Mouse (Mus musculus): ENCODE data around the gene Slc35a3. TPM values are rescaled to one million over a fixed set of nuclear protein-coding genes. Genes with fewer than 3 reads are reported as not detected.
"Not testable (repeated sequence)": the region's sequence is repeated elsewhere in the genome, so short reads cannot be mapped to it uniquely, and the experiment has no call there.

The Slc35a3 gene
- polyA plus RNA-seq (2015; fragmentation: Nextera tagmentation; extraction: Ambion mirVana) = 25.2 and 25.3 TPM in 2 replicates

GRCm38 (mm10) chr3:116712436-116712881 is at the start of gene Slc35a3:
Slc35a3 (minus strand) TSS chr3:116712831.
- Histone ChIP-seq H3K4me1 (replicated peaks; ENCODE audit: control insufficient read depth, insufficient read depth) (peaks cover 3% of the 10 kb centered on the region; the same call in 1 of the 2 replicates), H3K9me3 (ENCODE audit: control insufficient read depth, low read length) (no peaks in the 10 kb centered on the region), H3K4me2 (replicated peaks; ENCODE audit: low read depth) (peak within 1 kb of the TSS; percentile 84), H3K27ac (replicated peaks) (peak within 1 kb of the TSS; percentile 96), H3K36me3 (ENCODE audit: control insufficient read depth, insufficient read depth, low read length) (no peaks in the 10 kb centered on the region), H3K27me3 (ENCODE audit: control insufficient read depth, insufficient read depth, low read length) (no peaks in the 10 kb centered on the region), H3K9ac (ENCODE audit: low read length) (peak within 1 kb of the TSS; percentile 98), H3K4me3 (ENCODE audit: low read depth, low read length) (peak within 1 kb of the TSS; percentile 96)
- WGBS = under 1% methylated on average over 8 of the region's 8 CpGs
- TF ChIP-seq EP300 (optimal IDR thresholded peaks at IDR 0.05) (no peak), CTCF (IDR thresholded peaks at IDR 0.05; ENCODE audit: low read depth) (no peak)
- ATAC-seq (ENCODE audit: low FRiP score, low TSS enrichment) (peak; percentile 36), DNase-seq (ENCODE audit: low spot score) (no peak)

DNA sequence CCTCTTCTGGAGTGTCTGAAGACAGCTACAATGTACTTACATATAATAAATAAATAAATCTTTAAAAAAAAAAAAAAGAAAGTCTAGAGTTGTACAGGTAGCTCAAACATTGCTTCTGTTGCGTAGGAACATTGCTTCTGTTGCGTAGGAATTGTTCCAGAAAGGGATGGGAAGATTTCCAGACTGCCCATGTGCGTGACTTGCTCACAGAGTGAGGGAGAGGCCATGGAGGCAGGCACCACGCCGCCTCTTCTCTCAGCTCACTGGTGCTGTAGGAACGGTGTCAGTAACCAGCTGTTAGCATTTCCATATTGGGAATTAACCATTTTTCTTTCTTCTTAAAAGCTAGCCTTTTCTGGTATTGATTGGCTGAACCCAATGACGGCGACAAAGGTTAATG is 40.2 kb upstream of the Slc35a3 start:
- peaks cover 18% of the 10 kb centered on the region for H3K36me3 ChIP-seq (ENCODE audit: control insufficient read depth, insufficient read depth, low read length)
- WGBS = 88% methylated on average over 8 of the region's 8 CpGs
- DNase-seq (ENCODE audit: low spot score) (no peak), ATAC-seq (ENCODE audit: low FRiP score, low TSS enrichment) (no peak)
- H3K9me3 ChIP-seq (ENCODE audit: control insufficient read depth, low read length) = no peaks in the 10 kb centered on the region
- no peaks in the 10 kb centered on the region for H3K4me1 ChIP-seq (replicated peaks; ENCODE audit: control insufficient read depth, insufficient read depth)
- no peak overlapping the region for H3K4me3 ChIP-seq (ENCODE audit: low read depth, low read length)
- no peaks in the 10 kb centered on the region for H3K27me3 ChIP-seq (ENCODE audit: control insufficient read depth, insufficient read depth, low read length)
- no peak overlapping the region for H3K4me2 ChIP-seq (replicated peaks; ENCODE audit: low read depth)
- H3K9ac ChIP-seq (ENCODE audit: low read length) = no peak overlapping the region
- no peak overlapping the region for H3K27ac ChIP-seq (replicated peaks)
- no peak for TF ChIP-seq CTCF (IDR thresholded peaks at IDR 0.05; ENCODE audit: low read depth)
- TF ChIP-seq EP300 (optimal IDR thresholded peaks at IDR 0.05) = no peak

DNA sequence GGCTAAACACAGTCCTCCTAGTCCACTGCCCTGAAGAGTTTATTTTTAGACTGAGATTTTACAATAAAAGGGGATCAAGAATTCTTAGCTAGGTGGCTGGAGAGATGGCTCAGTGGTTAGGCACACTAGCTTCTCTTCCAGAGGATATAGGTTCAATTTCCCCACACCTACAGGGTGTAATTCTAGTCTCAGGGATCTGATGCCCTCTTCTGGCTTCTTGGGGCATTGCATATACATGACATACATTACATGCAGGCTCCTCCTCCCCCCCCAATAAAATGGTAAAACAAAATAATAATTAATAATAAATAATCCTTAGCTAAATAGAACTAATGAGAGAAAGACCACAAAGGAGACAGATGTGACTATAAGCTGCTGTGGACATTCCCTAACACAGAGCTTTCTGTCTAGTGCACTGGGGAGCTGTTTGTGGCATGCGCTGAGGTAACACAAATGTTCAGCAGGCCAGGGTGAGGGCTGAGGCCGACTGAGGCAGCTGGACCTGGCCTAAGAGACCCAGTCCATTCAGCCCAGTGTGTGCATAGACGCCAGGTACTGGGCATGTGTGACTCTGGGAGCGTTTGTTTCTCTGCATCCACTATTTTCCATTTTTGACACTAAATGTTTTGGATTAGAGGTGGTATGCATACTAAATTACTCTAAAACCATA is 38.7 kb upstream of the Slc35a3 start:
- Histone ChIP-seq H3K4me2 (replicated peaks; ENCODE audit: low read depth) (no peak overlapping the region), H3K36me3 (ENCODE audit: control insufficient read depth, insufficient read depth, low read length) (peaks cover 12% of the 10 kb centered on the region; the same call in 1 of the 2 replicates), H3K27me3 (ENCODE audit: control insufficient read depth, insufficient read depth, low read length) (no peaks in the 10 kb centered on the region), H3K4me3 (ENCODE audit: low read depth, low read length) (no peak overlapping the region), H3K27ac (replicated peaks) (no peak overlapping the region), H3K9ac (ENCODE audit: low read length) (no peak overlapping the region), H3K4me1 (replicated peaks; ENCODE audit: control insufficient read depth, insufficient read depth) (no peaks in the 10 kb centered on the region), H3K9me3 (ENCODE audit: control insufficient read depth, low read length) (no peaks in the 10 kb centered on the region)
- TF ChIP-seq EP300 (optimal IDR thresholded peaks at IDR 0.05) (no peak), CTCF (IDR thresholded peaks at IDR 0.05; ENCODE audit: low read depth) (peak; percentile 77)
- WGBS = 91% methylated on average over 4 of the region's 4 CpGs
- peak; percentile 70; the same call in 1 of the 2 replicates for ATAC-seq (ENCODE audit: low FRiP score, low TSS enrichment)
- DNase-seq (ENCODE audit: low spot score) = peak; percentile 60

GRCm38 (mm10) chr3:116748391-116749170 is 36.0 kb upstream of the Slc35a3 start:
- ATAC-seq (ENCODE audit: low FRiP score, low TSS enrichment) = no peak
- no peak for TF ChIP-seq EP300 (optimal IDR thresholded peaks at IDR 0.05)
- TF ChIP-seq CTCF (IDR thresholded peaks at IDR 0.05; ENCODE audit: low read depth) = peak; percentile 77
- H3K36me3 ChIP-seq (ENCODE audit: control insufficient read depth, insufficient read depth, low read length) = peaks cover 8% of the 10 kb centered on the region; the same call in 1 of the 2 replicates
- no peaks in the 10 kb centered on the region for H3K9me3 ChIP-seq (ENCODE audit: control insufficient read depth, low read length)
- H3K27me3 ChIP-seq (ENCODE audit: control insufficient read depth, insufficient read depth, low read length) = no peaks in the 10 kb centered on the region
- H3K4me2 ChIP-seq (replicated peaks; ENCODE audit: low read depth) = no peak overlapping the region
- WGBS = 57% methylated on average over 8 of the region's 8 CpGs
- no peak overlapping the region for H3K4me3 ChIP-seq (ENCODE audit: low read depth, low read length)
- no peaks in the 10 kb centered on the region for H3K4me1 ChIP-seq (replicated peaks; ENCODE audit: control insufficient read depth, insufficient read depth)
- no peak overlapping the region for H3K9ac ChIP-seq (ENCODE audit: low read length)
- peak; percentile 56 for DNase-seq (ENCODE audit: low spot score)
- H3K27ac ChIP-seq (replicated peaks) = no peak overlapping the region

DNA sequence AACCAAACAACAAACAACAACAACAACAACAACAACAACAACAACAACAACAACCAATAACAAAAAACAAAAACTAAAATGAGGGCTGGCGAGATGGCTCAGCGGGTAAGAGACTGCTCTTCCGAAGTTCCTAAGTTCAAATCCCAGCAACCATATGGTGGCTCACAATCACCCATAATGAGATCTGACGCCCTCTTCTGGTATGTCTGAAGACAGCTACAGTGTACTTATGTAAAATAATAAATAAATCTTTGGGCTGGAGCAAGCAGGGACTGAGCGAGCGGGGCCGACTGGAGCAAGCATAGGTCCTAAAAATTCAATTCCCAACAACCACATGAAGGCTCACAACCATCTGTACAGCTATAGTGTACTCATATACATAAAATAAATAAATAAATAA is 35.0 kb upstream of the Slc35a3 start:
- not testable (repeated sequence) for H3K4me3 ChIP-seq (ENCODE audit: low read depth, low read length); H3K27me3 ChIP-seq (ENCODE audit: control insufficient read depth, insufficient read depth, low read length); H3K4me2 ChIP-seq (replicated peaks; ENCODE audit: low read depth); ATAC-seq (ENCODE audit: low FRiP score, low TSS enrichment); H3K27ac ChIP-seq (replicated peaks); DNase-seq (ENCODE audit: low spot score); H3K4me1 ChIP-seq (replicated peaks; ENCODE audit: control insufficient read depth, insufficient read depth); H3K36me3 ChIP-seq (ENCODE audit: control insufficient read depth, insufficient read depth, low read length); H3K9me3 ChIP-seq (ENCODE audit: control insufficient read depth, low read length); H3K9ac ChIP-seq (ENCODE audit: low read length)
- peak; percentile 44 for TF ChIP-seq CTCF (IDR thresholded peaks at IDR 0.05; ENCODE audit: low read depth)
- 89% methylated on average over 7 of the region's 7 CpGs for WGBS

DNA sequence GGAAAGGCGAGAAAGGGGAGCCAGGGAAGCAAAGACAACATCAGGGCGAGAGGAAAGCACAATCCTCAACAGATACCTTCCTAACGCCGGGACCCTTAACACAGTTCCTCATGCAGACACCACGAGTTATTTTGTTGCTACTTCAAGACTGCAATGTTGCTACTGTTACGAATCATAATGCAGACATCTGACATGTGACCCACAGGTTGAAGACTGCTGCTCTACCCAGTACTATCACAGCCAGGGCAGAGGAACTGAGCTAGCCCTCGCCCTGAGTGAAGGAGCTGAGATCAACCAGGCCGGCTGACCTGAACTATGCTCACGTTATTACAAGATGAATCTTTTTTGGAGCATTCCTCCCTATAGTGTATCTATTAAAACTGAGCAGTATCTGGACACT is 28.3 kb upstream of the Slc35a3 start:
- Histone ChIP-seq H3K4me2 (replicated peaks; ENCODE audit: low read depth) (no peak overlapping the region), H3K4me3 (ENCODE audit: low read depth, low read length) (no peak overlapping the region), H3K27ac (replicated peaks) (no peak overlapping the region), H3K9me3 (ENCODE audit: control insufficient read depth, low read length) (no peaks in the 10 kb centered on the region), H3K9ac (ENCODE audit: low read length) (no peak overlapping the region), H3K27me3 (ENCODE audit: control insufficient read depth, insufficient read depth, low read length) (no peaks in the 10 kb centered on the region), H3K4me1 (replicated peaks; ENCODE audit: control insufficient read depth, insufficient read depth) (no peaks in the 10 kb centered on the region), H3K36me3 (ENCODE audit: control insufficient read depth, insufficient read depth, low read length) (no peaks in the 10 kb centered on the region)
- DNase-seq (ENCODE audit: low spot score) (no peak), ATAC-seq (ENCODE audit: low FRiP score, low TSS enrichment) (no peak)
- 76% methylated on average over 9 of the region's 9 CpGs for WGBS
- TF ChIP-seq EP300 (optimal IDR thresholded peaks at IDR 0.05) (no peak), CTCF (IDR thresholded peaks at IDR 0.05; ENCODE audit: low read depth) (no peak)
